Mouse (Mus musculus) granulocyte monocyte progenitor cell, adult 5-6 weeks (primary cell): ENCODE results near the gene Cog8. TPM values are rescaled to one million over a fixed set of nuclear protein-coding genes. Genes with fewer than 3 reads are reported as not detected.

Experiments used
- total RNA-seq, 2 experiments: library from RNA; stranded (forward) in 1 of 2; stranded (reverse) in 1 of 2; fragments of 200-712, 200-1000 nt in 1 of 2; fragments of >200 nt in 1 of 2; fragmentation: Nextera tagmentation in 1 of 2; gene quantifications; 2 replicates each; pipeline ENCODE4 v1.2.3; 2014 to 2017

Gene Cog8
- total RNA-seq, 2 experiments from 2014 or later = 23.7 to 25.0 TPM

Other genes with a start within 250 kb of the Cog8 start
- not detected in 2 replicates for gene Has3, start 186.4 kb downstream of the Cog8 start, total RNA-seq (2014; fragmentation: Nextera tagmentation)
- 0.17 and 0.77 TPM in 2 replicates for gene Has3, start 186.4 kb downstream of the Cog8 start, total RNA-seq (2017)
- 55.7 and 56.0 TPM in 2 replicates for gene Utp4, start 163.1 kb downstream of the Cog8 start, total RNA-seq (2014; fragmentation: Nextera tagmentation)
- 50.3 and 57.8 TPM in 2 replicates for gene Utp4, start 163.1 kb downstream of the Cog8 start, total RNA-seq (2017)
- gene Sntb2, start 120.9 kb downstream of the Cog8 start, total RNA-seq (2014; fragmentation: Nextera tagmentation) = 5.4 and 7.1 TPM in 2 replicates
- 5.9 and 6.2 TPM in 2 replicates for gene Sntb2, start 120.9 kb downstream of the Cog8 start, total RNA-seq (2017)
- gene Vps4a, start 25.5 kb downstream of the Cog8 start, total RNA-seq (2014; fragmentation: Nextera tagmentation) = 21.7 and 22.4 TPM in 2 replicates
- gene Vps4a, start 25.5 kb downstream of the Cog8 start, total RNA-seq (2017) = 29.8 and 31.7 TPM in 2 replicates
- gene Pdf, start 8.1 kb downstream of the Cog8 start, total RNA-seq (2014; fragmentation: Nextera tagmentation) = 24.2 and 42.5 TPM in 2 replicates
- gene Pdf, start 8.1 kb downstream of the Cog8 start, total RNA-seq (2017) = 45.1 and 50.8 TPM in 2 replicates
- gene Nip7, start 188 bp upstream of the Cog8 start, total RNA-seq (2014; fragmentation: Nextera tagmentation) = 53.7 and 59.8 TPM in 2 replicates
- gene Nip7, start 188 bp upstream of the Cog8 start, total RNA-seq (2017) = 56.1 and 67.4 TPM in 2 replicates
- not detected in 2 replicates for gene Tmed6, start 9.0 kb upstream of the Cog8 start, total RNA-seq (2014; fragmentation: Nextera tagmentation)
- gene Tmed6, start 9.0 kb upstream of the Cog8 start, total RNA-seq (2017) = not detected in 2 replicates
- 39.1 and 46.7 TPM in 2 replicates for gene Terf2, start 39.9 kb upstream of the Cog8 start, total RNA-seq (2014; fragmentation: Nextera tagmentation)
- 22.3 and 26.3 TPM in 2 replicates for gene Terf2, start 39.9 kb upstream of the Cog8 start, total RNA-seq (2017)
- gene Cyb5b, start 94.0 kb upstream of the Cog8 start, total RNA-seq (2014; fragmentation: Nextera tagmentation) = 64.4 and 68.5 TPM in 2 replicates
- gene Cyb5b, start 94.0 kb upstream of the Cog8 start, total RNA-seq (2017) = 59.0 and 67.4 TPM in 2 replicates
- 32.0 TPM in 2 replicates for gene Nfat5, start 236.8 kb upstream of the Cog8 start, total RNA-seq (2014; fragmentation: Nextera tagmentation)
- 15.6 and 27.1 TPM in 2 replicates for gene Nfat5, start 236.8 kb upstream of the Cog8 start, total RNA-seq (2017)